ENCODE assay signal across 8 mouse cellular contexts in the genomic region with DNA sequence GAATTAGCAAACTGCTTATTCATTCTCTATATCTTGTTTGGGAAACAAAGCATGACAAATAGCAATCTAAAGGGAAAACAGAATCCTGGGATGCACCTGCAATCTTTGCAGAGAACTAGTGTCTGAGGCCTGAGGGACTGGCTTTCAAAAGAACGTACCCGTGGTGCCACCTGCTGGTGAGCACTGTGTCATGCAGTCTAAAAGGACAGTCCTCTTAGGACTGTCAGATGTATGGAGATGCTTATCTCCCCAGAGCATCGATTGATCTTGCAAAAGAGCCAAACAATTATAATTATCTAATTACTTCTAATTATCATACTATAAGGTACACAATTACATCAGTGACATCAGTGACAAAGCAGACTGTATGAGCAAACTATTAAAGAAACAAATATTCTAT. TPM values are rescaled to one million over a fixed set of nuclear protein-coding genes. Genes with fewer than 3 reads are reported as not detected.
DNase-seq lines count a peak whose midpoint lies in the region; ATAC-seq and TF ChIP-seq lines count a peak whose summit lies in the region.

No protein-coding gene starts in this region.

- H3K36me3 ChIP-seq in kidney, postnatal 0 days (ENCODE audit: insufficient read depth, low read length): no peaks in the 10 kb centered on the region
- H3K36me3 ChIP-seq in liver, embryonic 13.5 days: no peaks in the 10 kb centered on the region
- no peaks in the 10 kb centered on the region for H3K36me3 ChIP-seq in neural tube, embryonic 13.5 days

- no peaks in the 10 kb centered on the region for H3K9me3 ChIP-seq in kidney, postnatal 0 days (replicated peaks; ENCODE audit: low read length)
- H3K9me3 ChIP-seq in liver, embryonic 13.5 days (replicated peaks): no peaks in the 10 kb centered on the region
- no peaks in the 10 kb centered on the region for H3K9me3 ChIP-seq in neural tube, embryonic 13.5 days

- H3K4me2 ChIP-seq in kidney, postnatal 0 days (ENCODE audit: low read length): no peak overlapping the region
- H3K4me2 ChIP-seq in liver, embryonic 13.5 days: no peak overlapping the region
- no peak overlapping the region for H3K4me2 ChIP-seq in neural tube, embryonic 13.5 days

- peak; percentile 70 for DNase-seq in CD4-positive helper T cell, adult 2 months (ENCODE audit: low read depth, low spot score)
- peak; percentile 65 for DNase-seq in adrenal gland, adult 2 months
- DNase-seq in embryo, embryonic 10 days (ENCODE audit: low spot score): peak; percentile 85
- DNase-seq in gastrocnemius, postnatal 25 days: peak; percentile 15
- DNase-seq in kidney, postnatal 0 days (ENCODE audit: low spot score): peak; percentile 84
- DNase-seq in liver, embryonic 13.5 days: peak; percentile 10
- peak; percentile 81 for DNase-seq in testis, postnatal 10 days (ENCODE audit: low spot score)

- H3K27me3 ChIP-seq in kidney, postnatal 0 days (ENCODE audit: insufficient read depth, low read length): no peaks in the 10 kb centered on the region
- H3K27me3 ChIP-seq in liver, embryonic 13.5 days: no peaks in the 10 kb centered on the region
- no peaks in the 10 kb centered on the region for H3K27me3 ChIP-seq in neural tube, embryonic 13.5 days

- H3K4me1 ChIP-seq in kidney, postnatal 0 days (replicated peaks; ENCODE audit: insufficient read depth, low read length): no peaks in the 10 kb centered on the region
- no peaks in the 10 kb centered on the region for H3K4me1 ChIP-seq in liver, embryonic 13.5 days (replicated peaks)
- no peaks in the 10 kb centered on the region for H3K4me1 ChIP-seq in neural tube, embryonic 13.5 days (replicated peaks)

- no peak for ATAC-seq in kidney, postnatal 0 days (replicated peaks; ENCODE audit: low FRiP score, low read depth)
- ATAC-seq in liver, embryonic 13.5 days (ENCODE audit: low read depth): no peak
- peak; percentile 80; the same call in 1 of the 2 replicates for ATAC-seq in neural tube, embryonic 13.5 days (ENCODE audit: low read depth)

- TF ChIP-seq CTCF in kidney, postnatal 0 days (IDR thresholded peaks at IDR 0.05; ENCODE audit: low read depth): peak; percentile 88

- H3K4me3 ChIP-seq in kidney, postnatal 0 days (replicated peaks; ENCODE audit: low read depth, low read length): no peak overlapping the region
- no peak overlapping the region for H3K4me3 ChIP-seq in liver, embryonic 13.5 days (replicated peaks)
- H3K4me3 ChIP-seq in neural tube, embryonic 13.5 days: no peak overlapping the region

- no peak overlapping the region for H3K9ac ChIP-seq in kidney, postnatal 0 days (ENCODE audit: low read depth, low read length)
- H3K9ac ChIP-seq in liver, embryonic 13.5 days: no peak overlapping the region
- H3K9ac ChIP-seq in neural tube, embryonic 13.5 days: no peak overlapping the region

- H3K27ac ChIP-seq in kidney, postnatal 0 days: no peak overlapping the region
- H3K27ac ChIP-seq in liver, embryonic 13.5 days: no peak overlapping the region
- no peak overlapping the region for H3K27ac ChIP-seq in neural tube, embryonic 13.5 days (replicated peaks)

- WGBS in kidney, postnatal 0 days: 12% methylated on average over 3 of the region's 3 CpGs
- 4% methylated on average over 3 of the region's 3 CpGs for WGBS in liver, embryonic 13.5 days (ENCODE audit: insufficient replicate concordance)
- WGBS in neural tube, embryonic 13.5 days: 22% methylated on average over 3 of the region's 3 CpGs

RNA-seq across cellular contexts. Expression of a gene that starts 25.4 kb away (rescaled TPM):
- total RNA-seq in adrenal gland, adult 2 months (2021): 1 to 10 TPM; 3.9 to 4.3 TPM
- 1.2 and 2.6 TPM in 2 replicates for polyA plus RNA-seq in adrenal gland, adult 2 months (2012; rRNA removed)
- total RNA-seq in gastrocnemius, postnatal 25 days (2021): 1 to 10 TPM; 7.9 to 9.1 TPM
- 9.7 and 10.0 TPM in 2 replicates for polyA plus RNA-seq in kidney, postnatal 0 days (2015; fragmentation: Nextera tagmentation; extraction: Ambion mirVana)
- 0.98 and 1.1 TPM in 2 replicates for polyA plus RNA-seq in liver, embryonic 13.5 days (2015; fragmentation: Nextera tagmentation; extraction: Ambion mirVana)
- polyA plus RNA-seq in neural tube, embryonic 13.5 days (2015; fragmentation: Nextera tagmentation; extraction: Ambion mirVana): 9.1 and 10.2 TPM in 2 replicates

Comparison
In these comparisons a context has a peak if more than half of its experiments do, and no peak if none do; other contexts are left out.
1. DNase-seq: peak in every context shown above with its lines; median percentile 85 in embryo, embryonic 10 days; 84 in kidney, postnatal 0 days; 81 in testis, postnatal 10 days; 70 in CD4-positive helper T cell, adult 2 months; 65 in adrenal gland, adult 2 months; 15 in gastrocnemius, postnatal 25 days; 10 in liver, embryonic 13.5 days.